Mouse (Mus musculus) embryonic facial prominence, embryonic 13.5 days (tissue): ENCODE data around the gene Cd302. TPM values are rescaled to one million over a fixed set of nuclear protein-coding genes. Genes with fewer than 3 reads are reported as not detected.

Experiments used
- ATAC-seq: fragments of 200-750 bp; cut with Nextera tagmentation; 2 replicates; pipeline ENCODE4 v1.8.0; 2017; ENCODE audit warnings: low read depth; ENCODE audit not compliant: insufficient number of reproducible peaks, insufficient read depth, low FRiP score, low TSS enrichment
- H3K27ac ChIP-seq: fragments of 300-500 bp; sonication (generic); 2 replicates; pipeline ENCODE4 v1.5.1; 2015; ENCODE audit warnings: moderate library complexity, mild to moderate bottlenecking, inconsistent platforms
- H3K27me3 ChIP-seq: fragments of 300-500 bp; sonication (generic); 2 replicates; pipeline ENCODE4 v1.6.1; 2015; ENCODE audit warnings: mild to moderate bottlenecking, inconsistent platforms
- H3K36me3 ChIP-seq: fragments of 300-500 bp; sonication (generic); 2 replicates; pipeline ENCODE4 v1.6.1; 2015; ENCODE audit warnings: mild to moderate bottlenecking, inconsistent platforms
- H3K4me1 ChIP-seq: fragments of 300-500 bp; sonication (generic); 2 replicates; pipeline ENCODE4 v1.6.1; 2015; ENCODE audit warnings: inconsistent platforms
- H3K4me2 ChIP-seq: fragments of 300-500 bp; sonication (generic); 2 replicates; pipeline ENCODE4 v1.6.1; 2015; ENCODE audit warnings: moderate library complexity, mild to moderate bottlenecking, inconsistent platforms
- H3K4me3 ChIP-seq: fragments of 300-500 bp; sonication (generic); 2 replicates; pipeline ENCODE4 v1.5.1; 2015; ENCODE audit warnings: mild to moderate bottlenecking, inconsistent platforms
- H3K9ac ChIP-seq: fragments of 300-500 bp; sonication (generic); 2 replicates; pipeline ENCODE4 v1.6.1; 2015; ENCODE audit warnings: mild to moderate bottlenecking, inconsistent platforms
- H3K9me3 ChIP-seq: fragments of 300-500 bp; sonication (generic); 2 replicates; pipeline ENCODE4 v1.6.1; 2016; ENCODE audit warnings: inconsistent platforms
- WGBS: fragments of 180-500 bp; shearing (Covaris S2); methylation state at CpG from one replicate; pipeline ENCODE4 v1.1.7; 2015; ENCODE audit warnings: mixed read lengths; 5-methylcytosine and 5-hydroxymethylcytosine counted together
- polyA plus RNA-seq: library from polyadenylated mRNA; unstranded; fragments of >200 nt; fragmentation: Nextera tagmentation; extraction: Ambion mirVana; gene quantifications from 2 replicates; pipeline ENCODE4 v1.2.1, GENCODE M21; 2015

Gene Cd302
- polyA plus RNA-seq, 1 experiment from 2014 or later: 55.0 TPM

GRCm38 (mm10) chr2:60252782-60253181, 31.5 kb downstream of the Cd302 start:
- WGBS: 89% methylated on average over 4 of the region's 4 CpGs
- ATAC-seq: no peak
- no peaks in the 10 kb centered on the region for H3K4me1 ChIP-seq

GRCm38 (mm10) chr2:60234506-60234905, 49.8 kb downstream of the Cd302 start:
- no peak overlapping the region for H3K4me2 ChIP-seq
- no peaks in the 10 kb centered on the region for H3K27me3 ChIP-seq
- no peak for ATAC-seq
- H3K9ac ChIP-seq: no peak overlapping the region
- no peaks in the 10 kb centered on the region for H3K4me1 ChIP-seq
- no peak overlapping the region for H3K27ac ChIP-seq
- H3K36me3 ChIP-seq: peaks cover 72% of the 10 kb centered on the region
- no peak overlapping the region for H3K4me3 ChIP-seq
- H3K9me3 ChIP-seq: no peaks in the 10 kb centered on the region
- 69% methylated on average over 7 of the region's 7 CpGs for WGBS

More at GRCm38 (mm10) chr2:60252782-60253181, 31.5 kb downstream of the Cd302 start:
- no peak overlapping the region for H3K4me3 ChIP-seq
- H3K4me2 ChIP-seq: no peak overlapping the region
- H3K27me3 ChIP-seq: no peaks in the 10 kb centered on the region
- no peak overlapping the region for H3K9ac ChIP-seq
- H3K27ac ChIP-seq: no peak overlapping the region
- peaks cover 48% of the 10 kb centered on the region for H3K36me3 ChIP-seq
- no peaks in the 10 kb centered on the region for H3K9me3 ChIP-seq

DNA sequence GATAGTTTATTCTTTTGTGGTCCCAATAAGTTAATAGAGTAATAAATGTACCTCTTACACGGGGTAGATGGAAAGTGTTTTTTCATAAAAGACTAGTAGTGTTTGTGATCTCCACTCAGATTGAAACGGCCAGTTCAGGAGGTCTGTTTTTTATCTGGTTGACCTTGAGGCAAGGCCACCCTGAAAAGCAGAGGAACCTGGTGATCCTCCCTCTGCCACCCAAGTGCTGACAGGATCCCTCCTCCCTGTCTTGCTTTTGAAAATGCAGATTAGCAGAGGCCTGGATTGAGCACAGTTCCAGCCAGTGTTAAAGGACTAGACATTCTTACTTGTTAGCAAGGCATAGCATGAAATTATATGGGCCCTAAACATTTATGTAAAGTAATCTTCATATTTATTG, 51.1 kb downstream of the Cd302 start:
- 58% methylated on average over 2 of the region's 2 CpGs for WGBS
- peaks cover 62% of the 10 kb centered on the region for H3K36me3 ChIP-seq
- no peak overlapping the region for H3K9ac ChIP-seq
- H3K27me3 ChIP-seq: no peaks in the 10 kb centered on the region
- ATAC-seq: no peak
- no peak overlapping the region for H3K27ac ChIP-seq
- no peak overlapping the region for H3K4me3 ChIP-seq
- H3K4me2 ChIP-seq: no peak overlapping the region
- H3K4me1 ChIP-seq: no peaks in the 10 kb centered on the region
- H3K9me3 ChIP-seq: no peaks in the 10 kb centered on the region

DNA sequence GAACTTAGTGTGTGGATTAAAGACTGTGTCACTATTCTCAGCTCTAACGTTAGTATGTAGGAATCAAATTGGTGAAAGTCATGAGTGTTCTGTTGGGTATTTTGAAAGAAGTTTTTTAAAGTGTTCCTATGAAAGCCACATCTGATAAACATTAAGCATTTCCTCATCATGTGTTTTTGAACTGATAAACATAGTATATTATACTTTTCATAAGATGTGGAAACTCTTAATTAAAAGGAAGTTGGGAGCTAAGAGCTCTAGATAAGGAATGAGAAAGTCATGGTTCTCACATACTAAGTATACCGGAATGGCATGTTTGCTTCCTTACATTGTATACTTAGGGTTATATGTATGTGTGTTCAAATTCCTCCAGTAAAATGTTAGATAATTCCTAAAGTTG, 53.9 kb downstream of the Cd302 start:
- Histone ChIP-seq H3K9me3 (no peaks in the 10 kb centered on the region), H3K4me2 (no peak overlapping the region), H3K9ac (no peak overlapping the region), H3K27ac (no peak overlapping the region), H3K4me3 (no peak overlapping the region), H3K27me3 (no peaks in the 10 kb centered on the region), H3K36me3 (peaks cover 42% of the 10 kb centered on the region), H3K4me1 (no peaks in the 10 kb centered on the region)
- 86% methylated on average over 2 of the region's 2 CpGs for WGBS
- no peak for ATAC-seq

DNA sequence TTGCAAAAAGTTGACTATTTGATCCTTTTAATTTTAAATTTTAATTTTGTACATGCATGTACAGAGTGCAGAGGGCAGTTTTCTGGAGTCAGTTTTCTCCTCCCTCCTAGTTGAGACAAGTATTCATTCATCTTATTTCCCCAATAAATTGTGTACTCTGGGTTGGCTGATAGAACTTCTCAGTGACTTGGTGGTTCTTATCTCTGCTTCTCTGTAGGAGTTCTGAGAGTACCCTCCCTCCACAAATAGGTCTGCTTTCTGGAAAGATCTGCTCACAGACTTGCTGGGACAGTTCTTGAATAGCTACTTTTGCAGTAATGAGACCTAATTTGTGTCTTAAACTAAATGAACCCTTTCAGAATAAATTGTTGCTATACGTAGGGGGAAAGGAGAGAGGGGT, 55.8 kb downstream of the Cd302 start:
- H3K27me3 ChIP-seq: no peaks in the 10 kb centered on the region
- 63% methylated on average over 1 of the region's 1 CpGs for WGBS
- no peak overlapping the region for H3K9ac ChIP-seq
- no peak overlapping the region for H3K4me2 ChIP-seq
- H3K4me3 ChIP-seq: no peak overlapping the region
- no peak for ATAC-seq
- no peaks in the 10 kb centered on the region for H3K9me3 ChIP-seq
- H3K27ac ChIP-seq: no peak overlapping the region
- H3K4me1 ChIP-seq: peaks cover under 1% of the 10 kb centered on the region; the same call in 1 of the 2 replicates
- peaks cover 31% of the 10 kb centered on the region for H3K36me3 ChIP-seq

GRCm38 (mm10) chr2:60223489-60223888, 60.8 kb downstream of the Cd302 start:
- ATAC-seq: no peak
- no peak overlapping the region for H3K9ac ChIP-seq
- no peaks in the 10 kb centered on the region for H3K27me3 ChIP-seq
- H3K9me3 ChIP-seq: no peaks in the 10 kb centered on the region
- H3K36me3 ChIP-seq: 0 out of 2 replicates have a peak, but pooled peaks cover 5% of the 10 kb centered on the region
- H3K4me3 ChIP-seq: no peak overlapping the region
- H3K4me2 ChIP-seq: no peak overlapping the region
- peaks cover 10% of the 10 kb centered on the region; the same call in 1 of the 2 replicates for H3K4me1 ChIP-seq
- WGBS: 74% methylated on average over 1 of the region's 1 CpGs
- no peak overlapping the region for H3K27ac ChIP-seq

DNA sequence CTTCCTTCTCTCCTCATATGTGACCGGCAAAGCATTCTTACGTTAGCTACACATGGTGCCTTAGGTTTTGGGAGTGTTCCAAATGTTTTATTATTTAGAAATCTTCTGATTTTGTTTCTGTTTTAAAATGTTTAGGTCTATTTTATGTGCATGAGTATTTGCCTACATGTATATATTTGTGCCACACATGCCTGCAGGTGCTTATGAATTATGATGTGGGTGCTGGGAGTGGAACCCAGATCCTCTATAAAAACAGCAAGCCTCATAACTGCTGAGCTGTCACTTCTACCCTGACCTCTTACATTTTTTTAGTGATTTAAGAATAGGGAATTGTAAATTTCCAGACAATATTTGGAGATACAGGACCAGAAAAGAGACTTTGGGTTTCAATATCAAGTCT, 62.3 kb downstream of the Cd302 start:
- H3K27ac ChIP-seq: no peak overlapping the region
- no peak overlapping the region for H3K4me2 ChIP-seq
- no peak overlapping the region for H3K4me3 ChIP-seq
- peaks cover 9% of the 10 kb centered on the region; the same call in 1 of the 2 replicates for H3K36me3 ChIP-seq
- ATAC-seq: no peak
- no peaks in the 10 kb centered on the region for H3K9me3 ChIP-seq
- no peaks in the 10 kb centered on the region for H3K27me3 ChIP-seq
- peaks cover 17% of the 10 kb centered on the region for H3K4me1 ChIP-seq
- H3K9ac ChIP-seq: no peak overlapping the region
- WGBS: 79% methylated on average over 2 of the region's 2 CpGs

DNA sequence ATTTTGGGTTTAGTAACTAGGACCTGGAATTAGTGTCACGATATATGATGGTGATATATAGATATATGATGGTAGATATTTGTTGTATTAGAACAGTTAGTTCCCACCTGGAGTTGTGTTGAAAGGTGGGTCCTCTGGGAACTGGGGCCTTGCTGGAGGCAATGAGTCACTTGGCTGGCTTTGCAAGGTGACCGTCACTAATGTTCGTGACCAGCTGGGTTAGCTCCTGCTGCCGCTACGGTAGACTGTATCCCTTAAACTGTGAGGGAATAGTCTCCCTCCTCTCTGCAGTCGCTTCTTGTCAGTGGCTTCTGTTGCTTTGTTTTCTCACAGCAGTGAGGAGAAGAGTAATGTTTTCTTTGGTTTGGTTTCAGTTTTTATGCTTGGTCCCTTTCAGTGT, 63.1 kb downstream of the Cd302 start:
- no peaks in the 10 kb centered on the region for H3K27me3 ChIP-seq
- H3K36me3 ChIP-seq: peaks cover 12% of the 10 kb centered on the region; the same call in 1 of the 2 replicates
- no peak overlapping the region for H3K4me2 ChIP-seq
- no peaks in the 10 kb centered on the region for H3K9me3 ChIP-seq
- peaks cover 24% of the 10 kb centered on the region for H3K4me1 ChIP-seq
- no peak for ATAC-seq
- no peak overlapping the region for H3K9ac ChIP-seq
- WGBS: 63% methylated on average over 6 of the region's 6 CpGs
- H3K4me3 ChIP-seq: no peak overlapping the region
- no peak overlapping the region for H3K27ac ChIP-seq

- WGBS: 85% methylated on average over 6 of the region's 6 CpGs
- no peak overlapping the region for H3K4me2 ChIP-seq
- H3K27ac ChIP-seq: no peak overlapping the region
- no peak overlapping the region for H3K4me3 ChIP-seq
- no peak for ATAC-seq
- no peak overlapping the region for H3K9ac ChIP-seq
- H3K9me3 ChIP-seq: no peaks in the 10 kb centered on the region
- H3K27me3 ChIP-seq: no peaks in the 10 kb centered on the region
- H3K4me1 ChIP-seq: peaks cover 36% of the 10 kb centered on the region
- H3K36me3 ChIP-seq: peaks cover 14% of the 10 kb centered on the region; the same call in 1 of the 2 replicates
These were observed 66.7 kb downstream of the Cd302 start for GRCm38 (mm10) chr2:60217620-60218019.

GRCm38 (mm10) chr2:60216547-60217153, 67.6 kb downstream of the Cd302 start:
- no peak for ATAC-seq
- peaks cover 14% of the 10 kb centered on the region for H3K36me3 ChIP-seq
- no peak overlapping the region for H3K9ac ChIP-seq
- H3K4me2 ChIP-seq: no peak overlapping the region
- no peak overlapping the region for H3K27ac ChIP-seq
- 88% methylated on average over 4 of the region's 4 CpGs for WGBS
- no peaks in the 10 kb centered on the region for H3K9me3 ChIP-seq
- H3K4me1 ChIP-seq: peaks cover 44% of the 10 kb centered on the region
- no peak overlapping the region for H3K4me3 ChIP-seq
- no peaks in the 10 kb centered on the region for H3K27me3 ChIP-seq

DNA sequence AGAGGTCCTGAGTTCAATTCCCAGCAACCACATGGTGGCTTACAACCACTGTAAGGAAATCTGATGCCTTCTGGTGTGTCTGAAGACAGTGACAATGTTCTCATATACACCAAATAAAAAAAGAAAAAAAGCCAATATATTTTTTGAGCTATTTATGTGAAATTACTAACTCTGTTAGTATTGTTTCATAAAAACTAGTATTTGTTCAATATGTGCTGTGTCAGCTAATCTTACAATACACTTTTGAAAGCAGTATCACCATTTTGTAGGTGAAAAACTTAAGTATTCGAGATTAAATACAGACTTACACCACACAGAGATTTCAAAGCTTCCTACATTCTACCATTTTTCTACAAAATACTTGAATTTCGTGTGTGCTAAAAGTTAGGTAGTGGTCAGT, 69.6 kb downstream of the Cd302 start:
- Histone ChIP-seq H3K27ac (no peak overlapping the region), H3K9ac (no peak overlapping the region), H3K36me3 (peaks cover 19% of the 10 kb centered on the region), H3K4me1 (peaks cover 46% of the 10 kb centered on the region), H3K27me3 (no peaks in the 10 kb centered on the region), H3K4me2 (no peak overlapping the region), H3K4me3 (no peak overlapping the region), H3K9me3 (no peaks in the 10 kb centered on the region)
- no peak for ATAC-seq
- WGBS: 96% methylated on average over 2 of the region's 2 CpGs

- Histone ChIP-seq H3K36me3 (peaks cover 18% of the 10 kb centered on the region), H3K4me1 (peaks cover 51% of the 10 kb centered on the region)
- ATAC-seq: no peak
These were observed 71.8 kb downstream of the Cd302 start for GRCm38 (mm10) chr2:60212488-60212887.

More at GRCm38 (mm10) chr2:60212488-60212887, 71.8 kb downstream of the Cd302 start:
- Histone ChIP-seq H3K27ac (no peak overlapping the region), H3K4me2 (no peak overlapping the region; the same call in 1 of the 2 replicates), H3K9me3 (no peaks in the 10 kb centered on the region), H3K27me3 (no peaks in the 10 kb centered on the region), H3K4me3 (no peak overlapping the region), H3K9ac (no peak overlapping the region)
